Mouse (Mus musculus) olfactory bulb, adult 2 months (tissue): ENCODE measurements around the gene Ccp110. TPM values are rescaled to one million over a fixed set of nuclear protein-coding genes. Genes with fewer than 3 reads are reported as not detected.

ENCODE experiments used
- H3K27ac ChIP-seq: fragments of 200-500 bp; 2 replicates; pipeline ENCODE4 v1.5.1; 2012; ENCODE audit warnings: low read depth, low read length; ENCODE audit not compliant: insufficient read depth
- H3K4me1 ChIP-seq: fragments of 200-500 bp; 2 replicates; pipeline ENCODE4 v1.6.1; 2012; ENCODE audit warnings: low read length; ENCODE audit not compliant: control insufficient read depth, insufficient read depth
- H3K4me3 ChIP-seq: fragments of 200-500 bp; 2 replicates; pipeline ENCODE4 v1.5.1; 2012; ENCODE audit warnings: mild to moderate bottlenecking, low read depth, low read length, moderate library complexity; ENCODE audit not compliant: insufficient read depth
- CTCF ChIP-seq: fragments of 200-500 bp; IDR thresholded peaks from 2 replicates; pipeline ENCODE4 v1.5.1; 2012; ENCODE audit warnings: low read depth, mild to moderate bottlenecking, low read length, moderate library complexity; ENCODE audit not compliant: insufficient read depth
- POLR2A ChIP-seq: fragments of 200-500 bp; IDR thresholded peaks from 2 replicates; pipeline ENCODE4 v1.6.1; 2012; ENCODE audit warnings: mild to moderate bottlenecking, low read depth, low read length, moderate library complexity; ENCODE audit not compliant: insufficient read depth
- WGBS: fragments of 180-500 bp; shearing (Covaris S2); methylation state at CpG from one replicate; pipeline ENCODE4 v1.1.7; 2018; 5-methylcytosine and 5-hydroxymethylcytosine counted together
- polyA plus RNA-seq: library from polyadenylated mRNA; stranded (reverse); fragments of >200 nt; gene quantifications from 2 replicates; pipeline ENCODE4 v1.2.4, GENCODE M21; 2012; ENCODE audit warnings: low replicate concordance; ENCODE audit not compliant: missing spikeins, insufficient read depth, insufficient read length

The Ccp110 gene
- not detected in 2 replicates for polyA plus RNA-seq

DNA sequence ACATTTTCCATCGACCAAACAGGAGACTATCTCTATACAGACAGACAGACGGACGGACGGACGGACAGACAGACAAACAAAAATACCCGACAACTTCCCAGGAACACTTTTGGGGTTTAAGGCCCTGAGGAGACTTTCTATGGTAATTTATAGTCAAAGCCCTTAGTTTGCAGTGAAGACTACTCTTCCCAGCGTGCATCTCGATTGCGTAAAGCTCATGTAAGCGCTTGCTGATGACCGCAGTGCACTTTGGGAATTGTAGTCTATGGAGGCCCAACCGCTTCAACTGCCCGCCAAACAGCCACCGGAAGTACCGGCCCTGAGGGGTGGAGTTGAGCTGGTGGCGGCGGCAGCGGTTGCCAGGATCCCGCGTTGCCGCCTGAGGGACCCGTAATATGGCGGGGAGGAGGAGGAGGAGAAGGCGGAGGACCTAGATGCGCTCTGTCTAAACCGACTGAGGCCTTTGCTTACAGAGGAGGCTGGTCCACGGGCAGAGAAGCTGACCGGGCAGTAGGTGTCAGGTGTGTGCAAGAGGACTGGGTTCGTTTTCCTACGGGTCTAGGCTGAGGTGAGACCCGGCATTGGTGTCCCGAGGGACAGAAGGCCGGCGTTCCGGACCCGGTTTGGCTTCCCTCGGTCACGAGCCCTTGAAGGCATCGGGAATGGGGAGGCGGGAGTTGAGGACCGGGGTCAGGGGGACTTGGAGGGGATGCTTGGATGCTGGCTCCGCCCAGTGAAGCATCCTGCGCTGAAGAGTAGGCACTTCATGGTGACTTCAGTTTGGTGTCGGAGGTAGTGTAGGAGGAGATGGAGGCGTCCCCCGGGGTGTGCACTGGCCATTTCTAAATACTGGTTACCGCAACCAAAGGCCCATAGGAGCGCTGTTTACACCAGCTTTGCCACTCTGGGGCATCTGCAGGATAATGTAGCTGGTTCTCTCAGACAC, at the start of gene Ccp110:
TSS of gene Ccp110 (plus strand) at position 325 of the 946 bp plus-strand sequence.
- Histone ChIP-seq H3K4me3 (peak within 1 kb of the TSS; percentile 93), H3K27ac (peak within 1 kb of the TSS; percentile 50; the same call in 1 of the 2 replicates), H3K4me1 (no peaks in the 10 kb centered on the region)
- 1% methylated on average over 48 of the region's 48 CpGs for WGBS
- TF ChIP-seq POLR2A, result peak; percentile 52; the same call in 1 of the 2 replicates
- no peak for TF ChIP-seq CTCF

DNA sequence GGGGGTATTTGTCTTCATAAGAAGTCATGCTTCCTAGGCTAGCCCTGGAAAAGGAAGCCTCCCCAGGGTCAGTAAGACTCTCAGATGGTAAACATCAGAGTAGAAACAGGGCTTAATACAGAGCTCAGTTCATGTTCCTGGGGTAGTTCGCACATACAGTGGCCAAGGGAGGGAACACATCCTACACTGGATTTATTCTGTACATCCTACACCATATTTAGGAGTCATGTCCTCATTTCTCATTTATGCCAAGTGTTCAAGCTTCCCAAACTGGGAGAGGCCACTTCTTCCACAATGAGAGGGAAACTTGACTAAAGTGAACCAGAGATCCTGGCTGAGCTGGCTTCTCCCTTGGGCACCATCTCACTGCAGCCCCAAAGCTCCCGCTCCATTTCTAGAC, 44.6 kb upstream of the Ccp110 start:
- H3K4me1 ChIP-seq, result no peaks in the 10 kb centered on the region
- 98% methylated on average over 2 of the region's 2 CpGs for WGBS
- TF ChIP-seq POLR2A (no peak), CTCF (no peak)
- no peak overlapping the region for H3K4me3 ChIP-seq
- H3K27ac ChIP-seq, result no peak overlapping the region

DNA sequence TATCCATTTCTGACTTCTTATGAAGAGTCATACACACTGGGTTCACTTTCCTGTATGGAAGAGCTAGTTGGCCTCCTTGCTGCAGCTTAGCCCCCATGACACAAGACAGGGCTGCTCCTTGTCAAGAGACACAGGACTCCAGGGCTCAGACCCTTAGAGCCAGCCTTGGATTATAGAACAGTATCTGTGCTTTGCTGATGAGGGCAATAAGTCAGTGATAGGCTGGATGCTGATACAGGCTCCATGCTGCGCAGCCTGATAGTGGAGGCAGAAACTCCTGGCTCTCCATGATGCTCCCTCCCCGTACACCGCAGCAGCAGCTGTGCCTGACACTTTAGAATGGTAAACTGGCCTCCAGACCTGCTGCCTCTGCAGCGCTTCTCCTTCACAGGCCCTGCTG, 42.2 kb upstream of the Ccp110 start:
- H3K4me1 ChIP-seq, result no peaks in the 10 kb centered on the region
- H3K27ac ChIP-seq, result no peak overlapping the region
- H3K4me3 ChIP-seq, result no peak overlapping the region
- 83% methylated on average over 4 of the region's 4 CpGs for WGBS
- no peak for TF ChIP-seq CTCF
- TF ChIP-seq POLR2A, result no peak

DNA sequence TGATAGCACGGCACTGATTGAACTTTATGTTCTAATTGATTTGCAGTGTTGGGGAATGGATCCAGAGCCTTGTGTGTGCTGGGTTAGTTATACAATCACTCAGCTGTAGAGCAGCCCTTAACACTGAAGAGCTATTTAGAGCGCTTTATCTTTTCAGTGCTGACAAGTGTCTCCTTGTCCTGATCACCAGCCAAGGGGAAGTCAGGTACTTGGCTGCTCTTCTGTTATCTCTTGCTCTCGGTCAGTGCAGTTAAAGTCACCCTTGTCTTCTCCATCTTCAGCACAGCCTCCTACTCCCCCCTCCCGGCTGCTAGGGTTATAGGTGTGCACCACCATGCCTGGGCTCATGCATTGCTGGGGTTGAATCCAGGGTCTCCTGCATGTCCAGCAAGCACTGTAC, 35.5 kb upstream of the Ccp110 start:
- WGBS, result 92% methylated on average over 4 of the region's 4 CpGs
- Histone ChIP-seq H3K4me3 (no peak overlapping the region), H3K4me1 (no peaks in the 10 kb centered on the region), H3K27ac (no peak overlapping the region)
- TF ChIP-seq CTCF, result no peak
- no peak for TF ChIP-seq POLR2A

DNA sequence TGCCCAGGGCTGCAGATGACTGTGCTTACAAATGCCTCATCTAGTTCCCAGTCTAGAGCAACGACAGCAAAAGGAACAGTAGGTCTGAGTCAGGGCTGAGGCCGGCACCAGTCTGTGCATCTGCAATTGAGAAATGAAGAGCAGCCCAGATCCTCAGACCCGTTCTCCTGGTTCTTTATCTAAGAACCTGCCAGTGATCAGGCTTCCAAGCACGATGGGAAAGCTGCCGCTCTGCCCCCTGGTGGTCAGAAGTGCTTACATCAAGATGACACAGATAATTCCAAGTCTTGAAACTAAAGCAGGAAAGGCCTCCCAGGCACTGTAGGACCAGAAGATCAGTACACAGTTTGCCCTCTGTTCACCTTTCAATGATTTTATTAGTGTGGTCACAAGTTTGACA, 24.2 kb upstream of the Ccp110 start:
- Histone ChIP-seq H3K4me1 (peaks cover 40% of the 10 kb centered on the region), H3K27ac (no peak overlapping the region), H3K4me3 (no peak overlapping the region)
- TF ChIP-seq CTCF (no peak), POLR2A (no peak)
- 6% methylated on average over 5 of the region's 5 CpGs for WGBS

DNA sequence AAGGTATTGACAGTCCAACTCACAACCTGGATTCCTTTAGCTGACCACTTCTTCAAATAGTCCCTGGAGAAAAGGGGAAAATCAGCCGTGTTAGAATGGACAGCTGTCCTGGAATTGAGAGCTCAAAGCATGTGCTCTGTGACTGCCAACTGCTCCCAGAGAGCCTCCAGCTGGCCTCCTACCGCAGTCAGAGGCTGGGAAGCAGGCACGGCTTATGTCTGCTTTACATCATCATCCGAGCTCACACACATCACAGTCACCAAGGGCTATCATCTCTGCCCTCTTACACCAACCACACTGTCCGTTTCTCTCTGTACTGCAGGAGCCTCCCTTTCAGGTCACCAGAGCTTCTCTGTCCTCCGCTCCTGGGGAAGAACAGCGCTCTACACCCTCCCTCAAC, 23.3 kb upstream of the Ccp110 start:
- TF ChIP-seq CTCF, result no peak
- TF ChIP-seq POLR2A, result no peak
- H3K4me1 ChIP-seq, result peaks cover 40% of the 10 kb centered on the region
- 86% methylated on average over 7 of the region's 7 CpGs for WGBS
- H3K4me3 ChIP-seq, result no peak overlapping the region
- H3K27ac ChIP-seq, result no peak overlapping the region

DNA sequence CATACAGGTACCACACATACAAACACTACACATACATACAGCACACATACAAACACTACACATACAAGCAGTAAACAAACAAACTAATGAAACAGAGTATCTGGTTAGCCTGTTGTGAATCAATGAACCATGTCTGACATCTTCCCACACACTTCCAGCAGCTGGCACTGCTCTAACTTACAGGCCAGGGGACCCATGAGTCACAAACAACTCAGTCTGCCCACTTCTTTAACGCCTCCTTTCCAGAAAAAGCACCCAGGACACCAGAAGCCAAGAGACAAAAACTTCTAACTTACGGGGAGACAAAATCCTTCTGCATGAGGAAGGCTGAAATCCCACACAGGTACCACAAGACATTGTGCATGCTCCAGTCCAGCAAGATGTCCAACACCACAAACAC, 21.1 kb upstream of the Ccp110 start:
- TF ChIP-seq CTCF (no peak), POLR2A (no peak)
- no peak overlapping the region for H3K27ac ChIP-seq
- no peak overlapping the region for H3K4me3 ChIP-seq
- peaks cover 40% of the 10 kb centered on the region for H3K4me1 ChIP-seq
- WGBS, result 40% methylated on average over 2 of the region's 2 CpGs

DNA sequence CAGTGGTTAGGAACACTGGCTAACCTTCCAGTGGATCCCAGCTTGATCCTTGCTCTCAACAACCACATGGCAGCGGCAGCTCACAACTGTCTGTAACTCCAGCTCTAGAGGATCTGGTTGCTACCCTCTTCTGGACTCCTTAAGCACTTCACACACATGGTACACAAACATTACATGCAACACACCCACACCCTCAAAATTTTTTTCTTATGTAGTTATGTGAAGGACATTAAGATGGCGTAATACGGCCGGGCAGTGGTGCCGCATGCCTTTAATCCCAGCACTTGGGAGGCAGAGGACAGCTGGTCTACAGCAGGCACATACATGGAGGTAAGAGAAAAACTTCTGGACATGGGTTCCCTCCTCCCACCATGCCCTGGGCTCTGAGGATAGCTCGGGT, 16.2 kb upstream of the Ccp110 start:
- H3K4me1 ChIP-seq, result peaks cover 17% of the 10 kb centered on the region
- H3K27ac ChIP-seq, result no peak overlapping the region
- H3K4me3 ChIP-seq, result no peak overlapping the region
- no peak for TF ChIP-seq CTCF
- no peak for TF ChIP-seq POLR2A
- WGBS, result 96% methylated on average over 6 of the region's 6 CpGs

DNA sequence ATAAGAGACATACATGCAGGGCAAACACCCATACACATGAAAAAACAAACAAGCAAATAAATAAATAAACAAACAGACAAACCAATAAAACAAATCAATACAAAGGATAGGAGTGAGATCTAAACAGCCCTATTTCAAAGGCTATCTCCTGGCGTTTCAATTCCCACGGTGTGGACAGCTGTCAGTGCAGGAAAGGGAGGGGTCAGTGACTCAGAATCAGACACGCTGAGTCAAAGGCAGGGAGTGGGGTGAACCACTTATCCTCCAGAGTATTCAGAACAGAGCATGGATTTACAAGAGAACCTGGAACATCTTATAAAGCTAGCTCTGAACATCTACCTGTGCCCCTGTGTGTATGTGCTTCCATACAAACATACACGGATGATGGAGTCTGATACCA, 15.2 kb upstream of the Ccp110 start:
- TF ChIP-seq CTCF, result no peak
- TF ChIP-seq POLR2A, result no peak
- 62% methylated on average over 4 of the region's 4 CpGs for WGBS

More for the DNA sequence above, 15.2 kb upstream of the Ccp110 start:
- Histone ChIP-seq H3K4me3 (no peak overlapping the region), H3K4me1 (peaks cover 14% of the 10 kb centered on the region), H3K27ac (no peak overlapping the region)
